Mouse (Mus musculus): ENCODE results near the gene Snw1.

GRCm38 (mm10) chr12:87443700-87444122 is 28.4 kb downstream of the Snw1 start, which contains the start of the genes Slirp and Alkbh1:
- TF ChIP-seq POLR2A (IDR thresholded peaks at IDR 0.05; ENCODE audit: low read depth, low read length) = peak; percentile 81
- TF ChIP-seq CTCF (IDR thresholded peaks at IDR 0.05; ENCODE audit: borderline replicate concordance, insufficient read depth, low read length) = no peak
